Mouse (Mus musculus) left cerebral cortex, adult 9 months (tissue): ENCODE data around the gene Sirt7.

Source experiments
- DNase-seq, 2 experiments: peaks; one replicate each; pipeline ENCODE4 v3.0.0; 2022; ENCODE audit warnings: low spot score in 2 of 2

The Sirt7 gene

DNA sequence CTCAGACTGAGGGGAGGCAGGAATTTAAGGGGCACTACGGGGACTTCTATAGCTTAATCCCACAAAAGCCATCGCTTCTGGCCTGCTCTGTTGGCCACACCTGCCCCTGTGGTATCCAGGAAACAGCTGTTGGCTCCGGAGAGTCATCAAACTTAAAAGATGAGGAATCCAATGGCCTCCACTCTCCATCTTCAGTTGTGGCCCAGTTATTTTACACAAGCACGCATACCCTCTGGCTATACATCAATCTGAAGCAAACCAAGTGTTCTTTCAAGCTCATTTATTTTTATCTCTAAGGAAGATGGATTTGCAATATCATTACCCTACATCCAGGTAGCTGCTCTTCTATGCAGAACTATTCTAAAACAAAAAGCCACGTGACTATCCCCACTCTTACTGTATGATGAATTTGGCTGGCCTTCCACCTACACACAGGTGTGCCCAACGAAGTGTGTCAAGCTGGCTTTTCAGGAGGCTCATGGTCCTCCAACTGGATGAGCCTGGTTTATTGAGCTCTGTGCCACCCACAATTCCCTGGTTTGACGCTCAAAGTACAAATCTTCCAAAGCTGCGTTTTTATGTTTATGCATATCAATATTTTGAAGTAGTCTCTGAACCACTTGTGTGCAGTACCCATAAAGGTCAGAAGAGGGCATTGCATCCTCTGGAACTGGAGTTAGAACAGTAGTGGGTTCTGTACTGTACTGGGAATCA is 42.6 kb downstream of the Sirt7 start:
- DNase-seq = peak in 1 of 2 experiments; percentile 31

DNA sequence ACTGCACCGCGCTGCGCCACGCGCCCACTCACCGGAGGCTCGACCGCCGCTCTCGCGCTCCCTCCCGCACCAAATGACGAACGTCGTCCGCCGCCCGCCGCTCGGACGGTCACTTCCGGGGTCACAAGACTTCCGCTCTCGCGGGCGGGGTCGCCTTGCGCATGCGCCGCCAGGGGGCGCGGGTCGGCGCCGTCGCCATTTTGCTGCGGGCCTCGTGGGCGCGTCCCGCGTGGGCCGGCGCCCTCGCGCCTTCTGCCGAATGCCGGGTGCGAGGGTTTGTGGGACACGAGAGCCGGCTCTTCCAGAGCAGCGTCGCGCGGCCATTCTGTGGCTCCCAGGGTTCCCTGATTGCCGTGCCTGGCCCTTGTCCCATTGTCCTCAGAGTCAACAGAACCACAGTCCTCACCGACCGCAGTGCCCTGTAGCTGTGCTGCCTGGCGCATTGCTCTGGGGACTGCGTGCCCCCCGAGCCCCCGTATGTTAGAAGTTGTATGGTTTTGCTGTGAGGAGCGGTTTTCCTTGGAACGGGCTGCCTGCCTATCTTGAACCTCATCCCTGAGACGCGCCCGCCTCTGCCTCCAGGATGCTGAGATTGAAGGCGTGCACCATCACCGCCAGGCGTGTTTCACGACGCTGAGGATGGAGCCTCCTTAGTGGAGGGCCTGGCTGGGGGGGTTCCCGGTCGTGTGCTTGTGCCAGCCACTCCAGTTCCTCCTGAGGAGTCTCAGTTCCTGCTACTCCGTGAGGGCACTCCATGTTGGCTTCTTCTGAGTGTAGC is 43.4 kb downstream of the Sirt7 start, which contains the start of gene Arhgdia:
TSS of gene Arhgdia (minus strand) at position 135 of the 778 bp plus-strand sequence.
- DNase-seq = peak; percentile 73 to 86

DNA sequence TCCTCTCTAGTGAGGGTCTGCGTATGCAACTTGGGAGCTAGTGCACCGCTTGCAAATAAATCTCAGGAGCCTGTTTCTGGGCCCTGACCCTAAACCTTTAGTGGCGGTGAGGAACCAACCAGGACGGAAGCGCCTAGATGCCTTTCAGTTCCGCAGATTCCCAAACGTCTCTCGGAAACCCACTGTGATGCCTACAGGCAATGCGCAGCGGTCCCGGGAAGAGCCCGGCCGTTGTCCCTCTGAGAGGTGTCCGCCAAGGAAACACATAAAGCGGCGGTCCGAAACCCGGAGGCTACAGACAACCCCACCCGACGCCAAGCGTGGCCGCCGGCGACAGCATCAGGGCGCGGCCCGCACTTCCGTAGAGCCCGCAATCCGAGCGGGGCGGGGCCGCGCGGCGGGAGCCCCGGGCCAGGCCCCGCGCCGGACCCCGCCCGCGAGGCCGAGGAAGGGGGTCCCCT is 44.1 kb downstream of the Sirt7 start:
- DNase-seq = peak in 1 of 2 experiments; percentile 39

DNA sequence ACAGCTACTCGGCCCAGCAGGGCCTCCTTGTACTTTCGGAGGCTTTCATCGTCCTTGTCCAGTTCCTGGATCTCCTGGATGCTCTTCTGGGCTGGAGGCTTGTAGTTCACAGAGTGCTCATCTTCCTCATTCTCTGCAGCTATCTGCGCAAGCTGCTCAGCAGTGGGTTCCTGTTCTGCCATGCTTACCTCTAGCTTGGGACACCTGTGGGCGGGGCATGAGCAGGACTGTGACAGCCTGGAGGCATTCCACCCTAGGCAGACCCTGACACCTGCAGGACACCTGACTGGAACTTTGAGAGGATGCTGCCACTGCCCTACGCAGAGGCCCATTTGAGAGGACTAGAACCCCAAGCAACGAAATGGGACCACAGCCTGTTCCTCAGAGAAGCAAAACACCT is 44.9 kb downstream of the Sirt7 start:
- DNase-seq = no peak

DNA sequence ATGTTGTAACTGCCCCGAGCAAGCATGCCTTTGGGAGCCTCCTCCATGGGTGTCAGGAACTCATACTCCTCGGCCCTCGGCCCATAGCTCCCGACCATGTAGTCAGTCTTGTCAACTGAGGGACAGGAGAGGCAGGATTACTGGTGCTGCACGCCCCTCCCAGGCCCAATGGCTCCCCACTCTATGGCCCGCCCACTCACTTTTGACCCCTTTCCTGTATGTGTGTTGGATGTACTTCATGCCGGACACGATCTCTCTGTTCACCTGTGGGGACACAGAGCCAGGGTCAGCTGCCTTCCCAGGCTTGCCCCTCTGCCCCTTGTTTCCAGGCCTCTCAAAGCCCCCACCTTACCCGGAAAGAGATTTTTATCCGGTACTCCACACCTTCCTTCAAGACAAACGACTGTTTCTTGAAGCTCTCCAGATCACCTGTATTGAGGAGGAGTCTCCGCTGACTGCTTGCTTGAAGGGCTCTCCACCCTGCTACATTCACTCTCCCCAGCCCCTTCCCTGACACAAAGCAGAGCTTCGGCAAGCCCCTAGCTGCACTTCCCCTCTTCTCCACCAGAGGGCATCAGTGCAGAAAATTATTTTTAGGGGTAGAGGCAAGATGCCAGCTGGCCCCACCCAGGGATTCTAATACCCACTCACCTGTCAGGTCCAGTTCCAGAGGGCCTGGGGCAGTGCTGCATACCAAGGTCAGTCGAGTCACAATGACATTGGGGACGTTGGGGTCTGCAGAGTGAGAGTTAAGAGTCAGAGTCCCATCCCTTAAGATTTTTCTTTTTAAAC is 45.5 kb downstream of the Sirt7 start:
- peak in 1 of 2 experiments; percentile 76 for DNase-seq

DNA sequence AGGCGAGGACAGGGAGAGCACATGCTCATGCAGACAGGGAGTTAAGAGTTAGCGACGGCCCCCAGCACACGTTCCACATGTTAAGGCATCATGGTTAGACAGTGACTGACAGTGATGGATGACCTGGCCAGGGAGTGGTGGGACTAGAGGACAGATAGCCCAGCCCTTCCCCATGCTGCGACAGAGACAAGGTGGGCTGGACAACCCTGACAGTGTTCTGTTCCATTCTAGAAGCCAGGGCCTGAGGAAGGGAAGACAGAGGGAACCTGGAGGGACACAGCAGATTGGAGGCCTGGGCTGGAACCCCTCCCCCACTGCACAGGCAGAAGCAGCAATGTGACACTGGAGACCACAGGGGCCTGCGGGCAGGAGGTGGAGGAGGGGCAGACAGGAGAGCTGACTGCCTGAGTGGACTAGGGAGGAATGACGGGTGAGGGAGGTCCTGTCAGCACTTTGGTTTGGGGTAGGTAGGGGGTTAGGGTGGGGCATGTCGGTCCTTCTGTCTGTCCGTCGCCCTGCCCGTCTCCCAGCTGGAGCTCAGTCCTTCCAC is 46.3 kb downstream of the Sirt7 start:
- DNase-seq = no peak

DNA sequence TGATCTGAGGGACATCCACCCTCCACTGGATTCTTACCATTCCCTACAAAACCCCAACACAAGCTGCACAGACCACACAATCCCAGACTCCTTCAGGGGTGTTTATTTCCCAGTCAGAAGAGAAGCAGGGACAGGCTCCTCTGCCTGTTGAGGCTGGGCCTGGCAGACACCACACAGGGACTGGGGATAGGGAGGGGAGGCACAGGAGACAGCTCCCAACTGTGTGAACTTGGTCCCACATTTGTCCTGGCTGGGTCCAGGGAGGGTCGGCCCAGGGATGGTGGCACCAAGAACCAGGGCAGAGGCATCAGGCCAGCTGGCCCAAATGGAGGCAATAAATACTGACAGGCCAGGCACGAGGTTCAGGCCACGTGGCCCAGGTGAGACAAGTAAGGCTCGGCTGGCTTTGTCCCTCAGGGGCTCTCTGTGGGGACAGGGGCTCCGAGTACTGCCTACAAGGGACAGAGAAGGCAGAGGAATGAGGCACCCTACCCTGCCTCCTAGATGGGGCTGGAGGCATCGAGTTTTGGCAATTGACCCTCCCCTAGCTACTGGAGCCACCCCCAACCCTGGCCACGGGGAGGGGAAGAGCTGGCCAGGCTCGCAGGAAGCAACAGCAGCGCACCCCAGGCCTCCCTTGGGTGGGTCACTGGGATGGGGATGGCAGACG is 46.9 kb downstream of the Sirt7 start:
- no peak for DNase-seq

DNA sequence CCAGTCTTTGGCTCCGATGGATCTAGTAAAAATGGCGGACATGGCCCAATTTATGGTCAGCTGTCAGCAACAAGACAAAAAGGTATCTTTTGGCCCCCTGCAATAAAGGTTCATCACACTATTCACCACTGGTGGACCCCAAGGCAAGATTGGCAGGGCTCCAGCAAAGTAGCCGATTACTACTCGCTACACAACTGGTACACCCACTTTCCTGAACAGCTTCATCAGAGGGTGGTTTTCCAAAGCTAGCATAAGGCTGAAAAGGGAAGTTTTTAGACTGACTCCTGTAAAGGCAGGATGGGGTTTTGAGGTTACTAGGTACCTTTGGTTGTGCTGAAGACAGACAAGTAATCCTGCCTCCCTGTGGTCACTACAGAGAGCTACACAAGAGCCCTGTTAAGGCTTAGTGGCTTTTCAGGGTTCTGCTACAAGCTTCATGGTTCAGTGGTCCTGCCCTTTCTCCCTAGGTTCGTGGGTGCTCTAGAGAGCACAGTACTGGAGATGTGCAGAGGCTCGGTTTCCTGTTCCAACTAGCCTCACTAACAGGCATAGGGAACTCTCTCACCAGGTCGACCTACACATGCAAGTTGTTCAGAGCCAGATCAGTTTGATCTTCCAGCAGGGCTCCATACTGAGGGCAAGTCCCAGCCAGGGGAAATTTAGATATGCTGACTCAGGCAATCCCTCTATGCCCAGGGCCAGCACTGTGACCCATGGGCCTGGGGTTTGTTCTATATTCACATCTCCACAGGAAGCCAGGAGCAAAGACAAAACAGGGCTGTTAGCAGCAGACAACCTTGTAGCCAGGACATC is 47.6 kb downstream of the Sirt7 start:
- DNase-seq = no peak

DNA sequence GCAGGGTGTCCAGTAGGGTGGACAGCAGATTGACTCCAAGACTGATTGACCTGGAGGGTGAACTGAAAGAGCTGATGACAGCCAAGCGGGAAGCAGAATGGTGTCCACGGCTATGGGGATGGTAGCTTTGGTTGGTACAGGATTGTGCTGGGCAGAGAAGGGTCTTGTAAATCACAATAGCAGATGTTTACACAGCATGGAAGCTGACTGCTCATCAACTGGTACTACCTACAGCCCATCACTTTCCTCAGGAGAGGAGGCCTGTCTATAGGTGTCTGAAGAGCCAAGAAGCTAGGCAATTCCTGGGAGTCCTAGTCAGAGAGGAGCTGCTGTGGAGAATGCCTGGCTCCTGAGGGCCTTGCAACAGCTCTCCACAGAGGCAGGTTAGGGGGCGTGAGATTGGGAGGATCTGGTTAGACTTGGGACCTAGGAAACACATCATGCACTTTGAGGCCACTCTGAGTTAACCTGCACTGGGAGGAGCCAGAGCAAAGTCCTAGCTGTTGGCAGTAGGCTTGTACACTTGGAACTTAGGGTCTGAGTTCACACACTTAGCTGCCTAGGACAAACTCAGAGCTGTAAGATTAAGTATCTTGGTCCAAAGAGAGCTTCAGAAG is 48.6 kb downstream of the Sirt7 start:
- no peak for DNase-seq

DNA sequence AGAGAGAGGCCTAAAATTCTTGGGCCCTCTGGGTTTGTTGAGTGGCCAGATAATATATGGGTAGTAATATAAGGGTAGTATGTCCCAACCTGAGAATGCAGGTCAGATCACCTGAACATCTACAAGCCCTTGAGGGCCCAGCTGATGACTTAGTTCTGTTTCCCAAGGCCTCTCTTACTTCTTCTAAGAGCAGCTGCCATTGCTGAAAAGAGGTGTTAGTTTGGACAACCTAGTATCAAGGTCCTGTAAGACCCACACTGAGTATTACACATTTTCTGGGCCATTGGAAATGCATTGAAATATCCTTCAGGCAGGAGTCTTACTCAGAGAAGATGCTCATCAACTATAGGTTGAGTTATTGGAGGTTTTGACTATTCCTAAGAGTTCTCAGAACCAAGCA is 49.1 kb downstream of the Sirt7 start:
- DNase-seq = no peak

DNA sequence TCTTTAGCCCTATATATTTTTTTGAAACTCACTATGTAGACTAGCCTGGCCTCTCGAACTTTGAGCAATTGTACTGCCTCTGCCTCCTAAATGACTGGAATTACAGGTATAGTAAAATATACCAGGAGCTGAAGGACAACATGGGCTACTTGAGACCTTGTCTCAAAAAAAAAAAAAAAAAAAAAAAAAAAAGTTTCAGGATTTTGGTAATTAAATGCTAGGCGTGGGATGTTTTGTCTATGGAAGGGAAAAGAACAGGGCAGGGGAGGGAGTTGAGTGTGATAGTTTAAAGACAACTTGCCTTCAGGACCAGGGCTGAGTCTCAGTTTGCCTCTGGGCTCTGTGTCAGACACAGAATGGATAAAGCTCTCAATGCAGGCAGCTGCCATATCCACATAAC is 50.0 kb downstream of the Sirt7 start:
- no peak for DNase-seq

DNA sequence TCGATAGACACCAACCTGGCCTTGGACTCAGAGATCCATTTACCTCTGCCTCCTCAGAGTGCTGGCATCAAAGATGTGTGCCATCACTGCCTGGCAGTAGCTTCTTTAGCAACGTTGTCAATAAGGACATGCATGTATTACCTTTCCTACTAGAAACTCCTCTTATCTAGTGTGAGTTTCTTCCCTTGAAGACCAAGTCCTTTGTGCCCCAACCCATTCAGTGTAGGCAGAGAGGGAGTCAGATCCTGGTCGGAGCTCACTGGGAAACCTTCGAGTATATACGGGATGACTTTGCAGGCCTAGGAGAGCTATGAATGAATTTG is 50.8 kb downstream of the Sirt7 start:
- no peak for DNase-seq

DNA sequence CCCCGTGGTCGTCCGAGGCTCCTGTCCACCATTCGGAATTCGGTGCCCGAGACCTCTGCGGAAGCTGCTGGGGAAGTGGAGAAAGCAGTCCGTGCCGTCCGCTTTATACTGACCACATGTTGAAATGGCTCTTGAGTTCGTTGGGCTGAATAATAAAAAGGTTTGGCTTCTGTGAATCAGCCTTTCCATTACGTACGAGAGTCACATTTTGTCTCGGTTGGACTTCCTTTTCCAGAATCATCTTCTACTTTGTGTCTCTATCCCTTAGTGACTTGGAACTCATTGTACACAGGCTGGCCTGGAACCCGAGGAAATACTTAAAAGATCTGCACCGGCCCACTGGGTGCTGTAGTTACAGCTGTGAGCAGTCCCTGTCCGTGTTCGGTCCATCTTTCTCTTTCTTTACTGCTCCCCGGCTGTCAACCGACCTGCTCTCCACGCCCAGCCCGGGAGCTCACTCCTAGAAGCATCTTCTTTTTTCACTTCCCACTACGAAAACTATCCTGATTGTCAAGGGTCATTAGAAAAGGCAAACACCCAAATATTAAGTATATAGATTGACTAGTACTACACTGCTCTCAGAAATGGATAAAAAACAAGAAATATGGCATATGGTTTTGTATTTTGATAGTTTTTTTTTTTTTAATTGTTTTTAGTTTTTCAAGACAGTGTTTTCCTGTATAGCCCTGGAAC is 51.3 kb downstream of the Sirt7 start:
- no peak for DNase-seq

DNA sequence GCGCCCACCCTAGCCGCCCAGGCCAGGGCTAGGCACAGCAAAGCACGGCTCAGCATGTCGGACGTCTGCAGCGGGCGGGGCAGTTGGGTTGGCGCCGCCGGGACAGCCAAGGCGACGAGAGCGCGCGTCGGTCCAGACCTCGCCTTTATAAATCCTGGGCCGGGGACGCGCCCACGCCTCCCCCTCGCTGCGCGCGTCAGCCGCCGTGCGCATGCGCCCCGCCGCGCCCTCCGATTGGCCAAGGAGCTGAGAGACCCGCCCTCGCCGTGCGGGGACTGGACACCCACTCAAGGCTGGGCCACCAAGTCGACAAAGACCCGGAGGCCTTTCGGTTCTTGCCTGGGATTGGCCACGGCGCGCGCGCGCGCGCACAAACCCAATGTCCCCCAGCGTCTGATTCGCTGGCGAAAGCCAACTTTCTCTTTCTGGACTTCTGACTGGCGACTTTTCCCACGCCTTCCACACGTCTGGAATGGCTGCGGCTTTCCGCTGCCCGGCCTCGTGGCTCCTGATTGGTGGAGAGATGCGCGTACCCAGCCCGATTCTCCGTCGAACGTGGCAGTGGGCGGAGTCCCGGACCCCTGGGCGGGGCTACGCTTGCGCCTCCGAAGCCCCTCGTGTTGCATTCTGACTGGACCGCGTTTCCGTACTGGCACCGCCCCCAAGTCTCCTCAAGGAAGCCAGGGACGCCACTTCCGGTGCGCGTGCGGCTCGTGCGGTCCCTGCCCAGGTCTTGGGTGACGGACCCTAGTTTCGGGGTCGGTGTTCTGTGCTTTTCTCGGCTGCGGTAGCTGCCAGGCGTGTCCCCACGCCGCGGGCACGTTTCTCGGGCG is 52.1 kb downstream of the Sirt7 start, which contains the start of gene P4hb:
TSS of gene P4hb (minus strand) at position 502 of the 833 bp plus-strand sequence.
- peak; percentile 100 for DNase-seq

DNA sequence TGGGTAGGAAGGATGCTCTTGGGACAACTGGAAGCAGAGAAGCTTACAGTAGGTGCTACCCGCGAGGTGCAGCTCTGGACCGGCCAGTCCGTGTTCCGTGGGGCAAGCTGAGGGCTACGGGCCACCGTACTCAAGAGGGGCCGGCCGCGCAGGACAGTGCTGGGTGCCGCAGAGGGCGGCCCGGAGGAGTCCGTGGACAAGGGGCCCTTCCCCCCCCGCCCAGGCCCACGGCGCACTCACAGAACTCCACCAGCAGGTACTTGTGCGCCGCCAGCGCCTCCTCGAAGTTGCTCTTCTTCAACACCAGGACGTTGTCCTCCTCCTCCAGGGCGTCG is 52.7 kb downstream of the Sirt7 start:
- DNase-seq = no peak

DNA sequence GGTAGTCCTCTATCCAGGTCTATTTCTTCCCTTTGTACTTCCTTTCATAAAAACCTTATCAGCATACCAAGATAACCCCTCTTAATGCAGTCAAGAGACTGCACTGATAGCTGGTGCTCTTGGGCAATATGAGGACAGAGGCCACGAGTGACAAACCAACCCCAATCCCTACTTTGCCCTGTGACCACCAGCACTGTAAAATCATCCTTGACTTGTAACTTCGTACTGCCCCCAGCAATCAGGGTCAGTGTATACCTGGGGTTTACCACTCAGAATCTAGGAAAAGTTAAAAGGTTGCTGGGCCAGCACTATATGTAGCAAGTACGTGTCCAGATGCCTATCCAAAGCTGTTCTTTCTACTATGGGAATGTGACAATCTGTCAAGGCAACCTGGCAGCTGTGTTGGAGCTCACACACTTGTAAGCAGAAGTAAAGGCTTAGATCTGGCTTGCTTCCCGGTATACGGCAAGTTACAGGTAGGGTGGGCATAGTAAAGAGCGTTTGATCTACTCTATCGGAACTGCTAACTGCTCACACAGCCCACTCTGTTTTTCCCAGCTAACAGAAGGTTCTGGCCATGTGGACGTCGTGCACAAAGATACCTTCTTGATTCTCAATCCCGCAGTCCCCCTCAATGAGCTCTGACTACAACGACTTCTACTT is 53.2 kb downstream of the Sirt7 start:
- DNase-seq = no peak

DNA sequence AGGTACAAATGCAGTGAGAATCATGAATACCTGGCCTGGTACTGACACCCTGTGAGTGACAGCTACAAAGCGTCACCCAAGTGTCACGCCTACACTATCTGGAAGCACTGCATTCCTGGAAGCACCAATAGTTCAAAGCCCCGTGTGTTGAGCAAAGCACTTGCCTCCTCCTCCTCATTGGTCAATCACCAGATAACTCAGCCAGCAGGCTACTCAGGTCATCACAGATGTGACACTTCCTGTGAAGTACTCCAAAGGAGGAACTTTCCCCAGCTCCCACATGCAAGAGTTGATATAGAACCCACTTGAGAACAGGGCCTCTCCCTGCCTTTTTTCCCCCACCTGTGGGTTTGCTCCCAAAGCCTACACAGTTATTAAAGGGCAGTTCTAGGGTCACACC is 53.9 kb downstream of the Sirt7 start:
- DNase-seq = no peak
